Mouse (Mus musculus) left cerebral cortex, adult 11 months (tissue): Measurements from ENCODE around the gene Pitx2.

ENCODE experiments used
- DNase-seq: peaks from one replicate; pipeline ENCODE4 v3.0.0; 2022; ENCODE audit warnings: low spot score

The Pitx2 gene

GRCm38 (mm10) chr3:129199609-129200500 is at the start of gene Pitx2:
Pitx2 (plus strand) TSS chr3:129199878.
- DNase-seq: no peak

- DNase-seq: no peak
Observed at GRCm38 (mm10) chr3:129150001-129150400, 49.7 kb upstream of the Pitx2 start.

DNA sequence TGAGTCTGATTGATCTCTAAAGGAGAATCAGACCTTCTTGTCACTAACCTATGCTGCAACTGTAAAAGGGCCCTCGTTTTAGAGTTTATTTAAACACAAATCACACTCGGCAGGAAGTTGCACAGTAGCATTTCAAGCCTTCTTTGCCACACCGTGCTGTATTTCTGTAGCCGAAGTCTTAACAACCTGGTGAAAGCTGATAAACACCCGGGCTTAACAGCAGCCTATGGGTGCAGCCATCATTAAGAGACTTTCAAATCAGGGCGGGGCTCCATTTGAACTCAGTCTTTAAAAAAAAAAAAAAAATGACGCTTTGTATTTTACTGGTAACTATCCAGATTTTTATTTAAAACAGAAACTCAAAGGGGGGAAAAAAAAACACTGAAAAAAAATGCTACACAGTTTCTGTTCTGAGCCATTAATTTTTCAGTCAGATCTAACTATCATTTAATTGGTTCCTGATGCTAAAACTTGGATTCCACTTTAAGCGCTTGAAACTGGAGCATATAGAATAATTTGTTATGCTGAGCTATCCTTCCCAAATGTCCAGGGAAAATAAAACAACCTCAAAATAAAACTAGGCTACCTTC is 48.5 kb upstream of the Pitx2 start:
- no peak for DNase-seq

GRCm38 (mm10) chr3:129158812-129159370 is 40.8 kb upstream of the Pitx2 start:
- no peak for DNase-seq

GRCm38 (mm10) chr3:129161333-129162035 is 38.2 kb upstream of the Pitx2 start:
- DNase-seq: no peak

GRCm38 (mm10) chr3:129164246-129164645 is 35.4 kb upstream of the Pitx2 start:
- DNase-seq: no peak

DNA sequence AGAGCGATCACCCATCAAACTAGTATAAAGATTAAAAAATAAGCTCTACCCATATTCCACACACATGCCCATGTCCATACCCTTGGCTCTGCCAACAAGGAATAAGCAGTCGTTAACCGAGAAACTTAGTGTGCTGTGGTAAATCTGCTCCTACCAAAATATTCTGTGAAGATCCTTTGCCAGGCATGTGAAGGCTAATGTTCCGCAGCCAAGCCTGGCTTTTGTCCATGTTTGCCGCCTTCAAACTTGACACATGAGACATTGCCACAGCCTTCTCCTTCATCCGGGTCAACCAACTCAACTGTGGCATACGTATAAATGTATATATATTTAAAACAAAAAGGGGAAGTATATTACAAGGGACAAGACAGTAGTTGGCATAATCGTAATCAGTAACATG is 34.0 kb upstream of the Pitx2 start:
- DNase-seq: no peak

DNA sequence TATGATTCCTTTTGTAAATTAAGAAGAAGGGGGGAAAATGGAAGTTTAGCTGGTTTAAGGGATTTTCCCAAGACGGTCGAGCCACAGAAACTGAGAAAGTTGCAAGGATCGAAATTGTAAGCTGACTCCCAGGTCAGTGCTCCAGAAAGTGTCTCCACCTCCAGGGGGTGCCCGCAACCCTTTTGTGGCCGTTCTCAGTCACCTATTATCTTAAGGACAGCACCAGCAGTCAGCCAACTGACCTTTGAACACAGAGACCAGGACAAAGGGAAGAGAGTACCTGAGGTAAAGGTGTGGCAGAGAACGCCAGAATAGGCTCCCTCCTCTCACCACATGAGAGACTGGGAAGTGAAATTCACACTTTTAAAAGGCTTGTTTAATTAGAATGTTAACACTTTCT is 33.0 kb upstream of the Pitx2 start:
- DNase-seq: no peak

DNA sequence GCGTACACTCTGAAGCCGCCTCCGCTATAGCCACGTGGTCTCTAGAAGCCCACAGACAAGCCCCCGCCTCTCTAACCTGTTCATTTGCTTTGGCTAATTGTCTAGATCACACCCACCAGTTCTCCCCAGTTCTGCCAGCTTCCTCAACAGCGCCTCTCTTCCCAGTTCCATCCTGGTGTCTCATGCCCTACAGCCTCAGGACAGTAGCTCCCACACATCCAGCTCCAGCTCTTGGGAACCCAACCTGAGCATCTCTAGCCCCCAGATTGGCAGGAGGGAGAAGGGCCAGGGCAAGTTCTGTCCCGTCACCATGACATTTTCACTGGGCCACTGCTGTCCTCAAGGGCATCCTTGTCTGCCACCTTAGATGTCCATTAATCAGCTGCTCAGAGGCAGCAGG is 29.3 kb upstream of the Pitx2 start:
- DNase-seq: no peak

DNA sequence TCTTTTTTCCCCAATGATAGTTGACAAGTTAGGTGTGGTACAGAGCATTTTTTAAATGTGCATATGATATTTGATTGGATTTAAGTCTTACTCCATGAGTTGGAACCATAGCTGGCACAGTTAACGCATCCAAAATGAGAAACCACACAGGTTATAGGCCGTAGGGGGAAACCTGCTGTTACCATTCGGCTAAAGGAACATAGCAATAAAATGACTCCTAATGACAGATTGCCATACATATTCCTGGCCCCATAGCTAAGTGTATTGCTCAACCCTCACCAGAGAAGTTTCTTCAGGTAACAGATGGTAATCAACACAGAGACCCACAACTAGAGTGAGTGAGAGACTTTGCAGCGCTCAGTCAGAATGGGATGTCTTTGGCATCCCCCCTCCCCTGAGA is 27.9 kb upstream of the Pitx2 start:
- DNase-seq: no peak

- DNase-seq: no peak
Observed at GRCm38 (mm10) chr3:129194436-129194835, 5.2 kb upstream of the Pitx2 start.

- DNase-seq: no peak
Observed at GRCm38 (mm10) chr3:129195036-129195435, 4.6 kb upstream of the Pitx2 start.

- no peak for DNase-seq
Observed at GRCm38 (mm10) chr3:129195816-129196549, 3.7 kb upstream of the Pitx2 start.

DNA sequence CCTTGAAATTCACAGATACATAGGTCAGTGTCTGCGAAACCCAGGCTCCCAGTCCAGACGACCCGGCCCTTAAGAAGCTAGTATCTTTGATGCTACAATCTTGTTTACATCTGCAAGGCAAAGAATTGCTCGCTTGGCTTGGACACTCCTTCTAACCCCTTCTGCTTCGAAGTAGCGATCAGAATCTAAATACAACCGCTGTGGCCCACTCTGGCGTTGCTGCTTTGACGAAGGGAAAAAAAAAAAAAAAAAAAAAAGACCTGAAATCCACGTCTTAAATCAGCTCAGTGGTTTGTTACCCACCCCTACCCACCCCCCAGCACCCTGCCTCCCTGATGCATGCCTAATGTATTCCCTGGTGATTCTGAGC is 3.1 kb upstream of the Pitx2 start:
- DNase-seq: no peak

- no peak for DNase-seq
Observed at GRCm38 (mm10) chr3:129197035-129197434, 2.6 kb upstream of the Pitx2 start.

DNA sequence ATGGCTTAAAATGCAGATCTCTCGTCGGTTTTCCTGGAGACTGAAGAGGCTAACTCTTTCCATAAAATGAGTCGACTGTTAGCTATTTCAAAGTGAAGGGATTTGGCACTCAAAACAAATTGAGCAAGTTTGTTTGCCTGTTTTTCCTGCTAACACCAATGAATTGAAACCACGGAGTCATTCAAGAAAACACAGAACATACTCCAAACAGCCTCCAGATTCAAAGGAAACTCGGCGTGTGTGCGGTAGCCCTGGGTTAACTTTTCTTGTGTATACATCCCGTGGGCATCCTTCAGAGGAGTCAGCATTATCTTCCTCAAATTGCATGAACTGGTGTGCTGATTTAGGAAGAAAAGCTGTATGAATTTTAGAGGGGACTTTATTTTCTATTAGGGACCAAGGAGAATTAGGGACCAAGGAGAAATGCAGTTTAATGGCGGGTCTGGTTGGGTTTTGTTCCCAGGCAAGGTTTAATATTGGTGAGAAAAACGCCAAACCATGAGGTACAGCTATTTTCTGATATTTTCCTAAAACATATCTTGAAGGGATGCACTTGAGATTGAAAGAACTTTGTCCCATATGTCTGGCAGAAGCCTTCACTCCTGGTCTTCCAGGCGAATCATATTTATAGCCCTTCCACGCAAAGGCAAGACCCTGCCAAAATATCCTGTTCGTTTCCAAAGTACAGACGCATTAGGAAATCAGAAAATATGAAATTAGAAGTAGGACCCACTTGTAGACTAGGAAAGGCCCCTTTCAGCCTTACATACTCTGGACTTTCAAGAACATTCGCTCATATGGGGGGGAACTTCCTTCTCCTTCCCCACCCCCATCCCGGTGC is 1.7 kb upstream of the Pitx2 start:
- DNase-seq: no peak

DNA sequence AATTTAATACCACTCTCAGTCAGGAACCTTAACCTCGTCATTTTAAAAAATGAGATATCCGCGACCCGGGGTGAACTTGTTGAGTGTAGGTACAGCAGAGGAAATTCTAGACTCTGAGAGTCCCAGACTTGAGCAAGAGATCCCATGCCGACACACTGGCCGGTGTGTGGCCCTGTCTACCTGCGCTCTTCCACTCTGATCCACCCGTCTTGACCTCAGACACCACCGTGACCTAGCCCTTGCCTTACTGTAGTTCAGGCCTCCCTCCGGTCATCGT is 1.1 kb upstream of the Pitx2 start:
- DNase-seq: no peak

- no peak for DNase-seq
Observed at GRCm38 (mm10) chr3:129199160-129199608, 494 bp upstream of the Pitx2 start.

- no peak for DNase-seq
Observed at GRCm38 (mm10) chr3:129200501-129200890, 818 bp downstream of the Pitx2 start.

GRCm38 (mm10) chr3:129201156-129201555 is 1.5 kb downstream of the Pitx2 start:
- no peak for DNase-seq

- DNase-seq: no peak
Observed at GRCm38 (mm10) chr3:129201681-129202255, 2.1 kb downstream of the Pitx2 start.
